Mouse (Mus musculus) neural tube, embryonic 15.5 days (tissue): ENCODE data around the gene Irf2bp2. TPM values are rescaled to one million over a fixed set of nuclear protein-coding genes. Genes with fewer than 3 reads are reported as not detected.
A peak's percentile ranks its signal among the peaks of the same experiment; 100 is the strongest.

Experiments used
- ATAC-seq: fragments of 200-750 bp; cut with Nextera tagmentation; 2 replicates; pipeline ENCODE4 v1.8.0; 2017; ENCODE audit warnings: mild to moderate bottlenecking, moderate TSS enrichment, moderate library complexity; ENCODE audit not compliant: low FRiP score
- H3K27ac ChIP-seq: fragments of 300-500 bp; sonication (generic); replicated peaks from 2 replicates; pipeline ENCODE4 v1.5.1; 2015; ENCODE audit warnings: mild to moderate bottlenecking, inconsistent platforms
- H3K27me3 ChIP-seq: fragments of 300-500 bp; sonication (generic); replicated peaks from 2 replicates; pipeline ENCODE4 v1.6.1; 2015; ENCODE audit warnings: inconsistent platforms
- H3K36me3 ChIP-seq: fragments of 300-500 bp; sonication (generic); 2 replicates; pipeline ENCODE4 v1.6.1; 2015; ENCODE audit warnings: inconsistent platforms
- H3K4me1 ChIP-seq: fragments of 300-500 bp; sonication (generic); 2 replicates; pipeline ENCODE4 v1.6.1; 2015; ENCODE audit warnings: inconsistent platforms
- H3K4me2 ChIP-seq: fragments of 300-500 bp; sonication (generic); 2 replicates; pipeline ENCODE4 v1.6.1; 2015; ENCODE audit warnings: inconsistent platforms, mild to moderate bottlenecking, moderate library complexity
- H3K4me3 ChIP-seq: fragments of 300-500 bp; sonication (generic); replicated peaks from 2 replicates; pipeline ENCODE4 v1.5.1; 2015; ENCODE audit warnings: mild to moderate bottlenecking, inconsistent platforms
- H3K9ac ChIP-seq: fragments of 300-500 bp; sonication (generic); replicated peaks from 2 replicates; pipeline ENCODE4 v1.6.1; 2015; ENCODE audit warnings: mild to moderate bottlenecking, inconsistent platforms
- H3K9me3 ChIP-seq: fragments of 300-500 bp; sonication (generic); replicated peaks from 2 replicates; pipeline ENCODE4 v1.6.1; 2016; ENCODE audit warnings: inconsistent platforms
- WGBS: fragments of 180-500 bp; shearing (Covaris S2); methylation state at CpG from one replicate; pipeline ENCODE4 v1.1.7; 2015; ENCODE audit warnings: mixed read lengths; 5-methylcytosine and 5-hydroxymethylcytosine counted together
- polyA plus RNA-seq: library from polyadenylated mRNA; unstranded; fragments of >200 nt; fragmentation: Nextera tagmentation; extraction: Ambion mirVana; gene quantifications from 2 replicates; pipeline ENCODE4 v1.2.1, GENCODE M21; 2015

The Irf2bp2 gene
- polyA plus RNA-seq, 1 experiment from 2014 or later: 9.8 TPM

DNA sequence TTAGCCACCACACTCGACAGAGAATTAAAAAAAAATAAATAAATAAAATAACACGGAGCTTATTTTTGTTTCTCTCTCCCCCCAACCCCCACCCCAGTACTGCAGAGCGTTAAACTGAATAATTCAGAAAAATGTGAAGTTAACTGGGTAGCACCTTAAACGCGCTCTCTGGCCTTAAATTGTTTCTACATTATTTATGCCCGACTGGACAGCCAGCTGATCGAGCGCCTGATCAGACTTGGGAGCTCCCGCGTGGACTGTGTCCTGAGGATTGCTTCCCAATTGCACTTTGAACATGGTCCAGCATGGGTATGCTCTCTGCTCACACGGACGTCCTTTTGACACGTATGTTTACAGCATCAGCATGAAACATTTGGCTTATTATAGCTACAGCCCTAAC, 10.3 kb downstream of the Irf2bp2 start:
- Histone ChIP-seq H3K9me3 (no peaks in the 10 kb centered on the region), H3K4me3 (peak overlapping the region; percentile 48), H3K27me3 (no peaks in the 10 kb centered on the region), H3K36me3 (peaks cover 8% of the 10 kb centered on the region; the same call in 1 of the 2 replicates), H3K27ac (peak overlapping the region; percentile 82), H3K4me1 (peaks cover 58% of the 10 kb centered on the region), H3K9ac (peak overlapping the region; percentile 59), H3K4me2 (peak overlapping the region; percentile 93)
- peak; percentile 28; the same call in 1 of the 2 replicates for ATAC-seq
- WGBS: 4% methylated on average over 13 of the region's 13 CpGs

GRCm38 (mm10) chr8:126583018-126583417, 10.8 kb downstream of the Irf2bp2 start:
- no peak overlapping the region for H3K4me3 ChIP-seq
- H3K4me1 ChIP-seq: peaks cover 54% of the 10 kb centered on the region
- no peak for ATAC-seq
- H3K27ac ChIP-seq: peak overlapping the region; percentile 82; the same call in 1 of the 2 replicates
- peaks cover 8% of the 10 kb centered on the region; the same call in 1 of the 2 replicates for H3K36me3 ChIP-seq
- peak overlapping the region; percentile 93; the same call in 1 of the 2 replicates for H3K4me2 ChIP-seq
- H3K9me3 ChIP-seq: no peaks in the 10 kb centered on the region
- no peak overlapping the region for H3K9ac ChIP-seq
- WGBS: 50% methylated on average over 2 of the region's 2 CpGs
- H3K27me3 ChIP-seq: no peaks in the 10 kb centered on the region

DNA sequence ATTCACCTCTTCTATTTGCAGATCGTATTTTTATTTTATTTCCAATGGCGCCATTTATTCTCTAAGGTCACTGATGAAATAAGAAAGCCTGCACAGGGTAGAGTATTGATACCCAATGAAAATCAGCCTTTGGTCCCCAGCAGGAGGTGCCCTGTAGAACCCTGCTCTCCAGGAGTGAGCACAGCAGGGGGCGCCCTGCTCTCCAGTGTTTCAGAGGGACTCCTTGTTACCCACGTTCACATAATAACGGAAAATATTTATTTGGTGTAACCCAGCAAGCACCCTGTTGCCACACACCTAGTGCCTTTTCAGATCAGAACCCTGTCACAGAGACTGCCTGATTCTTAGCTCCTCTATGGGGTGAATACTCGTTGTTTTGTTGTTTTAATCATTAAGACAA, 11.3 kb downstream of the Irf2bp2 start:
- H3K27me3 ChIP-seq: no peaks in the 10 kb centered on the region
- 0 out of 2 replicates have a peak overlapping the region, but pooled peaks have one; percentile 82 for H3K27ac ChIP-seq
- no peak overlapping the region for H3K9ac ChIP-seq
- no peak overlapping the region for H3K4me2 ChIP-seq
- H3K4me3 ChIP-seq: no peak overlapping the region
- 43% methylated on average over 6 of the region's 6 CpGs for WGBS
- no peak for ATAC-seq
- H3K9me3 ChIP-seq: no peaks in the 10 kb centered on the region
- peaks cover 5% of the 10 kb centered on the region; the same call in 1 of the 2 replicates for H3K36me3 ChIP-seq
- H3K4me1 ChIP-seq: peaks cover 49% of the 10 kb centered on the region

DNA sequence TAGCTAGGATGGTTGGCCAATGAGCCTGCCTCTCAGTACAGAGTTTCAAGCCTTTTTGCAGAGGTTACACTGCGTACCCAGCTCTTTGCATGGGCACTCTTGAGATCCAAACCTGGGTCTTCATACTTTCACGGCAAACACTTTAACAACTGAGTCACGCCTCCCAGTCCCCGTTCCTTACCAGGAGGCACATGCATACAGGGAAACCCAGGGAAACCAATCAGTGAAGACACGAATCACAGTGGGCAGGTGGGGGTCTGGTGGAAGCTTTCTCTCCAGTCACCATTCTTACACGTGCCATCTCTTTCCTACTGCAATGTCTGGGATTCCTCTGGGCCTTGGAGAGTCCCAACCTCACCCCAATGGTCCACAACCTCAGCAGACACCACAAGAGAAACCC, 12.1 kb downstream of the Irf2bp2 start:
- Histone ChIP-seq H3K4me2 (no peak overlapping the region), H3K27me3 (no peaks in the 10 kb centered on the region), H3K4me3 (no peak overlapping the region), H3K4me1 (peaks cover 41% of the 10 kb centered on the region), H3K36me3 (0 out of 2 replicates have a peak, but pooled peaks cover 1% of the 10 kb centered on the region), H3K27ac (no peak overlapping the region), H3K9ac (no peak overlapping the region), H3K9me3 (no peaks in the 10 kb centered on the region)
- ATAC-seq: no peak
- 95% methylated on average over 6 of the region's 6 CpGs for WGBS

GRCm38 (mm10) chr8:126580826-126581225, 13.0 kb downstream of the Irf2bp2 start:
- WGBS: 92% methylated on average over 4 of the region's 4 CpGs
- Histone ChIP-seq H3K36me3 (no peaks in the 10 kb centered on the region), H3K9me3 (no peaks in the 10 kb centered on the region), H3K9ac (no peak overlapping the region), H3K4me3 (no peak overlapping the region), H3K4me2 (no peak overlapping the region), H3K27me3 (no peaks in the 10 kb centered on the region), H3K27ac (no peak overlapping the region), H3K4me1 (peaks cover 34% of the 10 kb centered on the region)
- no peak for ATAC-seq

- Histone ChIP-seq H3K4me3 (no peak overlapping the region), H3K9me3 (no peaks in the 10 kb centered on the region), H3K4me1 (peaks cover 27% of the 10 kb centered on the region), H3K9ac (no peak overlapping the region), H3K4me2 (no peak overlapping the region), H3K27me3 (no peaks in the 10 kb centered on the region), H3K36me3 (no peaks in the 10 kb centered on the region), H3K27ac (no peak overlapping the region)
- 92% methylated on average over 1 of the region's 1 CpGs for WGBS
- no peak for ATAC-seq
Measured at GRCm38 (mm10) chr8:126580086-126580485, 13.7 kb downstream of the Irf2bp2 start.

- ATAC-seq: no peak
- 95% methylated on average over 3 of the region's 3 CpGs for WGBS
- Histone ChIP-seq H3K27ac (no peak overlapping the region), H3K4me3 (no peak overlapping the region), H3K4me1 (peaks cover 12% of the 10 kb centered on the region), H3K36me3 (no peaks in the 10 kb centered on the region), H3K9ac (no peak overlapping the region), H3K27me3 (no peaks in the 10 kb centered on the region), H3K9me3 (no peaks in the 10 kb centered on the region), H3K4me2 (no peak overlapping the region)
Measured at GRCm38 (mm10) chr8:126578641-126579040, 15.1 kb downstream of the Irf2bp2 start.

- ATAC-seq: no peak
- 88% methylated on average over 8 of the region's 8 CpGs for WGBS
- H3K4me1 ChIP-seq: no peaks in the 10 kb centered on the region
- H3K4me3 ChIP-seq: no peak overlapping the region
- H3K27me3 ChIP-seq: no peaks in the 10 kb centered on the region
- H3K9ac ChIP-seq: no peak overlapping the region
- H3K4me2 ChIP-seq: no peak overlapping the region
- no peaks in the 10 kb centered on the region for H3K36me3 ChIP-seq
- no peaks in the 10 kb centered on the region for H3K9me3 ChIP-seq
- no peak overlapping the region for H3K27ac ChIP-seq
Measured at GRCm38 (mm10) chr8:126576919-126577318, 16.9 kb downstream of the Irf2bp2 start.

DNA sequence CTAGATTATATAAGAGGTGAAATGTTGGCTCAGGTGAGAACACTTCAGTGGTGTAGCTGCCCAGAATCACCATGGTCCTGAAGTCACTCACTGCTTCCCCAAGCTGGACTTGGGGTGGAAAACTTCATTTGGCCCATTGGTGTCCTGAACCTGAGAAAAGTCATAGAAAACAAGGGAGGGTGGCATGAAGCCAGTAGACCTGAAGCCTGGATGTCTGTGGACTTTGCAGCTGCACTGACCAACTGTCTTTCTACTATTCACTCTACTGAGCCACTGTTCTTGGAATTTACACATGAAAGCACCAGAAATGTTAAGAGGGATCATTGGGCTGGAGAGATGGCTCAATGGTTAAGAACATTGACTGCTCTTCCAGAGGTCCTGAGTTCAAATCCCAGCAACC, 17.7 kb downstream of the Irf2bp2 start:
- no peaks in the 10 kb centered on the region for H3K4me1 ChIP-seq
- H3K9ac ChIP-seq: no peak overlapping the region
- H3K27ac ChIP-seq: no peak overlapping the region
- no peak overlapping the region for H3K4me3 ChIP-seq
- H3K27me3 ChIP-seq: no peaks in the 10 kb centered on the region
- H3K9me3 ChIP-seq: no peaks in the 10 kb centered on the region
- no peak overlapping the region for H3K4me2 ChIP-seq
- no peak for ATAC-seq
- H3K36me3 ChIP-seq: no peaks in the 10 kb centered on the region

DNA sequence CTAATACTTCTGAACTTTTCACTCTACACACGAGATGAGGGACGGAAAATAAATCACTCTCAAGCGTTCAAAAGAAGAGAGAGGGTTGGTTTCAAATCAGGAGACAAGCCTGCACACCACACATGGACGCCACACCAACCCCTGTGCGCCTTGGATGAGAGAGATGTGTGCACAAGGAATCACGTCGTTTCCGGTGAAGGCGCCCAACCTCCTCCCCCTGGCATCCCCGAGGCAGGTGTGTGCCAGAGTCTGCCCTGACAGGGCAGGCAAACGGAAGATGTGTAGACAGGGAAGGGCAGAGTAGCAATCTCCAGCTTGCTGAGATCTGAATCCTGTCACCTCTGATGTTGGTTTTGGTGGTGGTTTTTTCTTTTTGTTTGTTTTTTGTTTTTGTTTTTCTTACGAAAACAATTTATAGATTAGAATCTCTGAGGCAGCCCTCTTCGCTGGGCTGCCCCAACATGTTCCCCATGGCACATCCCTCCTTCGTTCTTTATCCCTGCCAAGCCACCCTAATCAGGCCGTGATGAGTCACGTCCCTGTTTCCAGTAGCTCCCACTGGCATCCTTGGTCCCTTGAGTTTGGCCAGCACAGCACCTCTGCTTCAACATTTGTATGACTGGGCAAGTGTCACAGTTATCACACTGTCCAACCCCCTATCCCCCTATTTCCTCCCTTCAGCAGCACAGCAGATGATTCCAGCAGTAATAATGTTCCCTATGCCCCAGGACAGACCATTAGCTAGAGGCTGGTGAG, 18.7 kb downstream of the Irf2bp2 start:
- ATAC-seq: no peak
- Histone ChIP-seq H3K27me3 (no peaks in the 10 kb centered on the region), H3K4me3 (no peak overlapping the region), H3K27ac (no peak overlapping the region), H3K9me3 (no peaks in the 10 kb centered on the region), H3K9ac (no peak overlapping the region), H3K4me2 (no peak overlapping the region), H3K4me1 (peaks cover 8% of the 10 kb centered on the region), H3K36me3 (no peaks in the 10 kb centered on the region)
- 88% methylated on average over 16 of the region's 16 CpGs for WGBS

DNA sequence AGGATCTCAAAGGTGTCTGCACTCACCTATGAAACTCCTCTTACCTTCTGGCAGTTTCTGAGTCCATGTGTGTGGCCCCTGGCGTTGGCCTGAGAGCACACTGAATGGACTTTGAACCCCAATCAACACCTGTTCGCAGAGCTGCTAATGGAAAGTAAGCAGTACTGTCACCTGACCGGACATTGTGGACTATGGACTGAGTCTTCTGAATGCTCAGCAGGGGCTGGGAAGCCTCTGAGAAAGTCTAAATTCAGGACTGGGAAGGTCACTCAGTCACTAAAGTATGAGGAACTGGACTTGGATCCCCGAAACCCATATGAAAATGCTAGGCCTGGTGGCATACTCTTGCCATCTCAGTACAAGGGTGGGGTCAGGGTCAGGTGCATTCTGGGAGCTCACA, 19.9 kb downstream of the Irf2bp2 start:
- Histone ChIP-seq H3K9me3 (no peaks in the 10 kb centered on the region), H3K36me3 (no peaks in the 10 kb centered on the region), H3K4me1 (peaks cover 8% of the 10 kb centered on the region), H3K4me3 (no peak overlapping the region), H3K27ac (no peak overlapping the region), H3K4me2 (no peak overlapping the region), H3K27me3 (no peaks in the 10 kb centered on the region), H3K9ac (no peak overlapping the region)
- 94% methylated on average over 4 of the region's 4 CpGs for WGBS
- ATAC-seq: no peak

GRCm38 (mm10) chr8:126573079-126573694, 20.6 kb downstream of the Irf2bp2 start:
- Histone ChIP-seq H3K4me3 (no peak overlapping the region), H3K36me3 (no peaks in the 10 kb centered on the region), H3K27me3 (no peaks in the 10 kb centered on the region), H3K4me2 (no peak overlapping the region), H3K27ac (no peak overlapping the region), H3K9me3 (no peaks in the 10 kb centered on the region), H3K4me1 (peaks cover 10% of the 10 kb centered on the region), H3K9ac (no peak overlapping the region)
- ATAC-seq: no peak
- WGBS: 94% methylated on average over 6 of the region's 6 CpGs
